Comparison of ENCODE assay signal across 8 mouse cellular contexts in genomic region chr4:116222843-116223119, GRCm38 (mm10). TPM values are rescaled to one million over a fixed set of nuclear protein-coding genes. Genes with fewer than 3 reads are reported as not detected.
DNase-seq lines count a peak whose midpoint lies in the region; ATAC-seq lines count a peak whose summit lies in the region.

No protein-coding gene starts in this region.

- DNase-seq in heart, postnatal 4 days = no peak
- peak; percentile 38 for DNase-seq in brain, adult 2 months (ENCODE audit: low read depth, low spot score)
- DNase-seq in frontal cortex, postnatal 25 days (ENCODE audit: low spot score in 2 of 2) = no peak
- no peak for DNase-seq in layer of hippocampus, postnatal 10 days (ENCODE audit: low spot score in 2 of 2)
- no peak for DNase-seq in thymus, postnatal 4 days

- H3K9me3 ChIP-seq in heart, embryonic 13.5 days = no peaks in the 10 kb centered on the region
- H3K9me3 ChIP-seq in hindbrain, embryonic 12.5 days (replicated peaks) = no peaks in the 10 kb centered on the region
- no peaks in the 10 kb centered on the region for H3K9me3 ChIP-seq in midbrain, embryonic 12.5 days

- 9% methylated on average over 6 of the region's 6 CpGs for WGBS in heart, embryonic 13.5 days
- WGBS in hindbrain, embryonic 12.5 days = 2% methylated on average over 6 of the region's 6 CpGs
- 2% methylated on average over 6 of the region's 6 CpGs for WGBS in midbrain, embryonic 12.5 days

- no peaks in the 10 kb centered on the region for H3K36me3 ChIP-seq in heart, embryonic 13.5 days
- H3K36me3 ChIP-seq in hindbrain, embryonic 12.5 days = no peaks in the 10 kb centered on the region
- H3K36me3 ChIP-seq in midbrain, embryonic 12.5 days = no peaks in the 10 kb centered on the region

- peak overlapping the region; percentile 99 for H3K27ac ChIP-seq in heart, embryonic 13.5 days (replicated peaks)
- H3K27ac ChIP-seq in hindbrain, embryonic 12.5 days = peak overlapping the region; percentile 100
- peak overlapping the region; percentile 100 for H3K27ac ChIP-seq in midbrain, embryonic 12.5 days (replicated peaks)

- H3K4me2 ChIP-seq in heart, embryonic 13.5 days = peak overlapping the region; percentile 75
- H3K4me2 ChIP-seq in hindbrain, embryonic 12.5 days (replicated peaks) = peak overlapping the region; percentile 50
- H3K4me2 ChIP-seq in midbrain, embryonic 12.5 days (replicated peaks) = peak overlapping the region; percentile 55

- no peaks in the 10 kb centered on the region for H3K27me3 ChIP-seq in heart, embryonic 13.5 days (replicated peaks)
- no peaks in the 10 kb centered on the region for H3K27me3 ChIP-seq in hindbrain, embryonic 12.5 days
- no peaks in the 10 kb centered on the region for H3K27me3 ChIP-seq in midbrain, embryonic 12.5 days

- no peak for ATAC-seq in heart, embryonic 13.5 days (ENCODE audit: extremely low read depth, insufficient number of reproducible peaks, low FRiP score, low TSS enrichment)
- ATAC-seq in hindbrain, embryonic 12.5 days (ENCODE audit: low FRiP score) = no peak
- ATAC-seq in midbrain, embryonic 12.5 days (ENCODE audit: low FRiP score, low read depth) = no peak

- H3K4me1 ChIP-seq in heart, embryonic 13.5 days = peaks cover 16% of the 10 kb centered on the region
- H3K4me1 ChIP-seq in hindbrain, embryonic 12.5 days = peaks cover 15% of the 10 kb centered on the region
- peaks cover 10% of the 10 kb centered on the region for H3K4me1 ChIP-seq in midbrain, embryonic 12.5 days

- H3K9ac ChIP-seq in heart, embryonic 13.5 days = peak overlapping the region; percentile 95
- peak overlapping the region; percentile 93 for H3K9ac ChIP-seq in hindbrain, embryonic 12.5 days
- H3K9ac ChIP-seq in midbrain, embryonic 12.5 days (replicated peaks) = peak overlapping the region; percentile 95

- peak overlapping the region; percentile 71 for H3K4me3 ChIP-seq in heart, embryonic 13.5 days
- H3K4me3 ChIP-seq in hindbrain, embryonic 12.5 days = peak overlapping the region; percentile 67
- H3K4me3 ChIP-seq in midbrain, embryonic 12.5 days = peak overlapping the region; percentile 75

RNA-seq across cellular contexts. Expression of gene Pik3r3, which starts 1.4 kb away (rescaled TPM):
- polyA plus RNA-seq in heart, embryonic 13.5 days (2015; fragmentation: Nextera tagmentation; extraction: Ambion mirVana) = 12.1 and 14.0 TPM in 2 replicates
- 10 to 100 TPM; 21.0 to 24.6 TPM for total RNA-seq in heart, postnatal 4 days (2021)
- 108 and 113 TPM in 2 replicates for polyA plus RNA-seq in hindbrain, embryonic 12.5 days (2016; fragmentation: Nextera tagmentation; extraction: Ambion mirVana)
- 117 and 127 TPM in 2 replicates for polyA plus RNA-seq in midbrain, embryonic 12.5 days (2016; fragmentation: Nextera tagmentation; extraction: Ambion mirVana)
- 10 to 100 TPM; 38.3 to 47.1 TPM for total RNA-seq in layer of hippocampus, postnatal 10 days (2021)

RNA-seq across cellular contexts. Expression of gene Gm49337, which starts 49.6 kb away (rescaled TPM):
- polyA plus RNA-seq in heart, embryonic 13.5 days (2015; fragmentation: Nextera tagmentation; extraction: Ambion mirVana) = not detected in 2 replicates
- under 1 TPM in 1 of 2 experiments, not detected in 1; 0.79 TPM for total RNA-seq in heart, postnatal 4 days (2021)
- polyA plus RNA-seq in hindbrain, embryonic 12.5 days (2016; fragmentation: Nextera tagmentation; extraction: Ambion mirVana) = not detected in 2 replicates
- polyA plus RNA-seq in midbrain, embryonic 12.5 days (2016; fragmentation: Nextera tagmentation; extraction: Ambion mirVana) = 0.13 TPM in 1 of 2 replicates, not detected in the other
- total RNA-seq in layer of hippocampus, postnatal 10 days (2021) = not detected

RNA-seq across cellular contexts. Expression of gene 1700042G07Rik, which starts 49.6 kb away (rescaled TPM):
- not detected in 2 replicates for polyA plus RNA-seq in heart, embryonic 13.5 days (2015; fragmentation: Nextera tagmentation; extraction: Ambion mirVana)
- total RNA-seq in heart, postnatal 4 days (2021) = not detected
- not detected in 2 replicates for polyA plus RNA-seq in hindbrain, embryonic 12.5 days (2016; fragmentation: Nextera tagmentation; extraction: Ambion mirVana)
- polyA plus RNA-seq in midbrain, embryonic 12.5 days (2016; fragmentation: Nextera tagmentation; extraction: Ambion mirVana) = not detected in 2 replicates
- not detected for total RNA-seq in layer of hippocampus, postnatal 10 days (2021)

RNA-seq across cellular contexts. Expression of gene Tspan1, which starts 55.4 kb away (rescaled TPM):
- 0.22 and 0.45 TPM in 2 replicates for polyA plus RNA-seq in heart, embryonic 13.5 days (2015; fragmentation: Nextera tagmentation; extraction: Ambion mirVana)
- not detected for total RNA-seq in heart, postnatal 4 days (2021)
- 0.17 TPM in 1 of 2 replicates, not detected in the other for polyA plus RNA-seq in hindbrain, embryonic 12.5 days (2016; fragmentation: Nextera tagmentation; extraction: Ambion mirVana)
- 0.09 TPM in 1 of 2 replicates, not detected in the other for polyA plus RNA-seq in midbrain, embryonic 12.5 days (2016; fragmentation: Nextera tagmentation; extraction: Ambion mirVana)
- under 1 TPM in 1 of 2 experiments, not detected in 1; 0.27 TPM for total RNA-seq in layer of hippocampus, postnatal 10 days (2021)
